Mouse (Mus musculus) layer of hippocampus, adult 9-10 months (tissue): ENCODE data around the gene Srsf11.

Experiments
- DNase-seq: peaks from one replicate; pipeline ENCODE4 v3.0.0; 2022; ENCODE audit warnings: low spot score

Gene Srsf11

GRCm38 (mm10) chr3:157979619-157980018 lies 56.8 kb downstream of the Srsf11 start:
- no peak for DNase-seq

DNA sequence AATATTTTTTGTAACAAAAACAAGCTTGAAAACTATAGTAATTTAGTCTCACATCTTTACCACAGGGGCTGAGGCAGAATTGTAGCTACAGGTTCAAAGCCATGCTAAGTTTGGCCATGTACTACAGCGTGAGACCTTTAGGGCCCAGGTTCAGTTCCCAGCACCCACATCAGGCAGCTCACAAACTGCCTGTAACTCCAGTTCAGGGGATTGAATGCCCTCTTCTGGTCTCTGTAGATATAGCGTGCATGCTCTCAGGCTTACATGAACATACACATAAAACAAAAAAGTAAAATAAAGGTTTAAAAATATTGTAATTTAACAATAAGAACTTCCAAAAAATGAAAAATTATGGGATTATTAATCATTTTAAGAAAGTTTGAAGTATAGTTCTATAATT lies 63.2 kb downstream of the Srsf11 start:
- no peak for DNase-seq

DNA sequence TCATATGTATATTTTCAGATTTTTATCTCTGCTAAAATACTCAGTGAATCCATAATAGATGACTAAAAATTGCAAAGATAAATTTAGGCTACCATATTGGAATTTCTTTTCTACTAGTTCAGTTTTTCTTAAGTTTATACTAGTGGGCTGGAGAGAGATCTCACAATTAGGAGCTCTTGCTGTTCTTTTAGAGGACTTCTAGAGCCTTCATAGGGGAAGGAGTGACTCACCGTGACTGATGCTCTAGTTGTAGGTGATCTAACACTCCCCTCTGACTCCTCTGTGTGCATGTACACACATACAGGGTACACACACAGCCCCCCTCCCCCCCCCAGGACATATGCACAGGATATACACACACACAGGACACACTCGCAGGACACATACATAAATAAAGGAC lies 65.3 kb downstream of the Srsf11 start:
- no peak for DNase-seq
